Mouse (Mus musculus): ENCODE results near the gene Lsm2.

GRCm38 (mm10) chr17:35022541-35023060 is 40.9 kb downstream of the Lsm2 start:
- TF ChIP-seq GATA1 (IDR thresholded peaks at IDR 0.05; ENCODE audit: borderline replicate concordance, low read length) (no peak), FLI1 (IDR thresholded peaks at IDR 0.05; ENCODE audit: low read length) (no peak)

All from megakaryocyte, embryonic 14.5 days (primary cell).